Mouse (Mus musculus): Measurements from ENCODE around the gene Tagln3. TPM values are rescaled to one million over a fixed set of nuclear protein-coding genes. Genes with fewer than 3 reads are reported as not detected.

Gene Tagln3
- polyA plus RNA-seq, 1 experiment from 2014 or later, result 1.8 TPM

DNA sequence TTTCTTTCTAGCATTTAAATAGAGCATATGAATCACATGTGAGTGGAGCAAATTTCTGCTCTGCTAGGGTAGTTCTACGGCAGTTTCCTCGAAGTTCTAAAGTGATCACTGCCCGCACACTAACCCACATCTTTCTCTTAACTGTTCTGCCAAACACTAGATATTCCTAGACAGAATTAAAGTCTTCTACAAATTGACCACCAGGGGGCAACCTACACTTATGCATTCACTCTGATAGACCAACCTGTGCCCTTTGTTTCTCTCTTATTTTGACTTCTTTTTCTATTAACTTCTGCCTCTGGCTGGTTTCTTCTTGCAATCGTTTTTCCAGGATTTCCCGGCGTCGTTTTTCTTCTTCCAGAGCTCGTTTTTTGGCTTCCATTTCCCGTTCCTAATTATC lies 32.4 kb upstream of the Tagln3 start:
- WGBS, result 33% methylated on average over 9 of the region's 9 CpGs
- peaks cover 29% of the 10 kb centered on the region for H3K36me3 ChIP-seq
- H3K27ac ChIP-seq, result peak overlapping the region; percentile 82; the same call in 1 of the 2 replicates
- no peak overlapping the region for H3K4me3 ChIP-seq
- no peak overlapping the region for H3K4me2 ChIP-seq
- H3K9me3 ChIP-seq (replicated peaks), result no peaks in the 10 kb centered on the region
- H3K27me3 ChIP-seq, result no peaks in the 10 kb centered on the region
- no peak overlapping the region for H3K9ac ChIP-seq
- 0 out of 2 replicates have a peak, but pooled peaks have one; percentile 39 for ATAC-seq (replicated peaks; ENCODE audit: insufficient number of reproducible peaks, insufficient read depth, low FRiP score, low read depth)
- 0 out of 2 replicates have a peak, but pooled peaks cover 3% of the 10 kb centered on the region for H3K4me1 ChIP-seq (replicated peaks)

DNA sequence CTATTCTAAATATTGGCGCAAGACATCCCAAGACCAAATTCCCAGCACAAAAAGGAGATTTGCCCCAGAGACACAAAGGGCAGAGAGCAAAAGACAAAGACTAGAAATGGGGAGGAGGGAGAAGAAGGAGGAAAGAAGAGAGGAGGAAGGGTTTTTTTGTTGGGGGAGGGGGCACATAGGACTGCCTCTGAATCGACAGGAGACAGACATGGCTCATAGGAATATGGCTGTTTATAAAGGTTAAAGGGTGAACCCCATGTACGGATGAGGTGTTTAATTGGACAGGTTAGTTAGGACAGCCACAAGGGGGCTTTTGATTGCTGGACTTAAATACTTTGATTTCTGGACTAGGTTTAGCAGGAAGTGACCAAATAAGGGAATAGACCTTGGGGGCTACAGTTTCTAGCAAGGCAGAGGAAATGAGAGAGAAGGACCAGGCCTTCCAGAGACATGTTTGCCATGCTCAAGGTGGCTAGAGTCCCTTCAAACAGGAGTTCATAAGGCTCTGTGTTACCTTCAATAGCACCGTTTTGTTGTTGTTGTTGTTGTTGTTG lies 19.3 kb upstream of the Tagln3 start:
- Histone ChIP-seq H3K36me3 (peaks cover 20% of the 10 kb centered on the region), H3K4me2 (no peak overlapping the region), H3K4me1 (replicated peaks) (peaks cover 6% of the 10 kb centered on the region), H3K9ac (no peak overlapping the region), H3K4me3 (no peak overlapping the region), H3K27ac (peak overlapping the region; percentile 97; the same call in 1 of the 2 replicates), H3K27me3 (no peaks in the 10 kb centered on the region), H3K9me3 (replicated peaks) (no peaks in the 10 kb centered on the region)
- WGBS, result 72% methylated on average over 4 of the region's 4 CpGs
- no peak for ATAC-seq (replicated peaks; ENCODE audit: insufficient number of reproducible peaks, insufficient read depth, low FRiP score, low read depth)

DNA sequence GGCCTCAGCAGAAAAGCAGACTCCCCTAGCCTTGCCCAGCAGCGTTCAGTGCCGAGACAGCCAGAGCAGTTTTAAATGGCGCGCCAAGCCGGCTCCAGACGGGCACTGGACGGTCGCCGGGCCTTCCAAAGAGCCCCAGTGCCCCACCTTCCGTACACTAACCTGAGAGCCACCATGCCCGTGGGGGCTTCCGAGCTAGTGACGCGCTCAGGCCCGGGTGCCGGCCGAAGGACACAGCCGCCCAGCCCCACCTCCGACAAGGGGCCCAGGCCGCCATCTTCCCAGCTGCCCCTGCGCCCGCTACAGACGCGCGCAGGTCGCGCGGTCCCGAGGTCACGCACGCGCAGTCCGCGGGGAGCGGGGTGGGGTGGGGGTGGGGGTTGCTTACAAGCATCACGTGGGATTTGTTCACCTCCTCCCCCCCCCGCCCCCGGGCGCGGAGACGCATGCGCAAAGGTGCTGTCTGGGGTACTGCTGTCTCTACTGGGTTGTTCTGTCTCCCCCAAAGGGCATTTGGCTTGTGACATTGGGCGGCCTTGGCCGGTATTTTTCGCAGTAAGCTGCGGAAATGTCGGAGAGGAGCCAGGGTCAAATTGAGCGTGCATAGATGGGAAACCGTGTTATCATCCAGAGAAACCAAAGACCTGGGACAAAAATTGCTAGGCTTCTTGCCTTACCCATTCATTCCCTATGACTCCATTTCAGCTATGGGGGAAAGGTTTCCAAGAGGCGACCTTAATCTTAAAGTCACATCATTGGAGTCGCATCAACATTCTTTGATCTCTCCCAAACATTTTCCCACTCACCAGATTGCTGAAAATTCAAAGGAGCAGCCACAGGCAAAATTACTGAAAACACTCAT lies 18.4 kb upstream of the Tagln3 start, which contains the start of gene Abhd10:
Gene Abhd10, minus strand, starts transcription at position 341 of the 862 bp plus-strand sequence.
- Histone ChIP-seq H3K4me1 (replicated peaks) (peaks cover 6% of the 10 kb centered on the region), H3K27ac (peak within 1 kb of the TSS; percentile 97), H3K9me3 (replicated peaks) (no peaks in the 10 kb centered on the region), H3K27me3 (no peaks in the 10 kb centered on the region), H3K36me3 (peaks cover 12% of the 10 kb centered on the region), H3K4me2 (peak within 1 kb of the TSS; percentile 70), H3K4me3 (peak within 1 kb of the TSS; percentile 95), H3K9ac (peak within 1 kb of the TSS; percentile 97)
- ATAC-seq (replicated peaks; ENCODE audit: insufficient number of reproducible peaks, insufficient read depth, low FRiP score, low read depth), result peak; percentile 99
- under 1% methylated on average over 51 of the region's 51 CpGs for WGBS

DNA sequence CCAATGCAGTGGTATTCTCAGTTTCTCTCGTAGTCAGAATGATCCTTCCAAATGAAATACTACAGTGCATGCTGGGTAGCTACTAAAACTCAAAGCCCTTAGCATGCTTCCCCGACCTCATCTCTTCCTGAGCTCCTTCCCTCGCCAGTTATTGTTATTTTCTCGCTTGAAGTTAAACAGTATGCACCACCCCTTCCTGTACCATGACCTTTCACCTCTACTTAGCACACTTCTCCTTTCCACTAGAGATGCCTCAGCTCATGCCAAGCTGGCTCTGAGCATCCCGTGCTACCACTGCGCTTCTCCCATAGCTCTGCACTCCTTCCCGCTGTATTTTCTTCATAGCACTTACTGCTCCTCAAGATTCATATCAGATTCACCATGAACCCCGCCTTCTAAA lies 13.5 kb upstream of the Tagln3 start:
- no peaks in the 10 kb centered on the region for H3K27me3 ChIP-seq
- no peak overlapping the region for H3K9ac ChIP-seq
- H3K27ac ChIP-seq, result no peak overlapping the region
- H3K4me1 ChIP-seq (replicated peaks), result peaks cover 4% of the 10 kb centered on the region
- no peaks in the 10 kb centered on the region for H3K9me3 ChIP-seq (replicated peaks)
- peaks cover 34% of the 10 kb centered on the region for H3K36me3 ChIP-seq
- no peak overlapping the region for H3K4me3 ChIP-seq
- no peak for ATAC-seq (replicated peaks; ENCODE audit: insufficient number of reproducible peaks, insufficient read depth, low FRiP score, low read depth)
- H3K4me2 ChIP-seq, result no peak overlapping the region
- WGBS, result 85% methylated on average over 8 of the region's 8 CpGs

DNA sequence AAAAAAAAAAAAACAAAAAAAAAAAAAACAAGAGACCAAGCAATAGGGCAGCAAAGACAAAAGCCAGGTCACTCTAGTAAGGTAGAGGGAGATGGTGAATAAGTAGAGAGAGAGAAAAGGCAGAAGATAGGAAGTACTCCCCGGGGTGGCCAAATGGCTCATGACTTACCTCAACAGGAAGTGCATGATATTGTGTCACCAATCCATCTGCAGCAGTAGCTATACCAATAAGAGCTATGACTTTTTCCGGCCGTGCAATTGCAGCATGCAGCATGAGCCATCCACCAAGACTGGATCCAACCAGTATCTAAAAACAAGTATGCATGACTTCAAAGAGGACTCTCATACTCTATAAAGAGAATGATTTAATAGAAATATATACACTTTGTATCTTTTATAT lies 12.3 kb upstream of the Tagln3 start:
- Histone ChIP-seq H3K27me3 (no peaks in the 10 kb centered on the region), H3K4me3 (no peak overlapping the region), H3K36me3 (peaks cover 42% of the 10 kb centered on the region), H3K9ac (no peak overlapping the region), H3K4me1 (replicated peaks) (peaks cover 4% of the 10 kb centered on the region), H3K9me3 (replicated peaks) (no peaks in the 10 kb centered on the region), H3K27ac (no peak overlapping the region), H3K4me2 (no peak overlapping the region)
- ATAC-seq (replicated peaks; ENCODE audit: insufficient number of reproducible peaks, insufficient read depth, low FRiP score, low read depth), result no peak
- WGBS, result 89% methylated on average over 3 of the region's 3 CpGs

DNA sequence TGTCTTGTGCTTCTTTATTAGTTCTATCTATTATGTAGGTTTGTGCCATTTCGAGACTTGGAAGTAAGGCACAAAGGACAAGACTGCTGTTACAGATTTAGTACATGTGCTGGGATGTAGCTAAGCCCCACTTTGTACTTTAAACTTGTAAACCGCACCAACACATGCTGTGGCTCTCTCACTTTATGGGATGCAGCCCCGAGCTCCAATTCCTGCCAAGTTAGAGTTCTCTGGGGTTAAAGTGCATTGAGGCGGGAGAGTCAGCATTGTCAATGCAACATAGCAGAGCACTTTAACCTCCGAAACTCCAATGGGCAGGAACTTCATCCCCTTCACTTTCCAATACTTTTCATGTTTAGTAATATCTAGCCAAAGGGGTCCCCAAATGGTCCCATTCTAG lies 4.8 kb upstream of the Tagln3 start:
- Histone ChIP-seq H3K27me3 (no peaks in the 10 kb centered on the region), H3K4me3 (no peak overlapping the region), H3K9ac (no peak overlapping the region), H3K27ac (no peak overlapping the region), H3K36me3 (peaks cover 22% of the 10 kb centered on the region), H3K4me2 (no peak overlapping the region), H3K9me3 (replicated peaks) (no peaks in the 10 kb centered on the region), H3K4me1 (replicated peaks) (peaks cover 7% of the 10 kb centered on the region)
- WGBS, result 91% methylated on average over 5 of the region's 5 CpGs
- no peak for ATAC-seq (replicated peaks; ENCODE audit: insufficient number of reproducible peaks, insufficient read depth, low FRiP score, low read depth)

DNA sequence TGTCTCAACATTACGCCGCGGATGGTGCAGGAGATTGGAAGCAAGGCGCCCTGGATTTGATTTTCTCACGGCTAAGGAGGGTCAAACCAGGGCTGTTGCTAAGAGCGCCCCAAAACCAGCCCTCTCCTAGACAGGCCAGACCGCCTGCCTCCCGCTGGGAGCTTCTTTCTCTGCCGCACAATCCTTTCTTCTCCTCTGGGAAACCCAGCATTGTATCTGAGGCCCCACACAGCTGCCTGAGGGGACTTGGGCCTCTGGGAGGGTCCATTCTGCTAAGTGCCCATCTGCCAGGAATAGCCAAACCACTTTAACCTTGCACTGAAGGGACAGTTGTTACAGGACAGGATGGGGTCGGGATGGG lies 314 bp upstream of the Tagln3 start:
- WGBS, result 2% methylated on average over 10 of the region's 10 CpGs
- no peaks in the 10 kb centered on the region for H3K36me3 ChIP-seq
- ATAC-seq (replicated peaks; ENCODE audit: insufficient number of reproducible peaks, insufficient read depth, low FRiP score, low read depth), result peak; percentile 37; the same call in 1 of the 2 replicates

DNA sequence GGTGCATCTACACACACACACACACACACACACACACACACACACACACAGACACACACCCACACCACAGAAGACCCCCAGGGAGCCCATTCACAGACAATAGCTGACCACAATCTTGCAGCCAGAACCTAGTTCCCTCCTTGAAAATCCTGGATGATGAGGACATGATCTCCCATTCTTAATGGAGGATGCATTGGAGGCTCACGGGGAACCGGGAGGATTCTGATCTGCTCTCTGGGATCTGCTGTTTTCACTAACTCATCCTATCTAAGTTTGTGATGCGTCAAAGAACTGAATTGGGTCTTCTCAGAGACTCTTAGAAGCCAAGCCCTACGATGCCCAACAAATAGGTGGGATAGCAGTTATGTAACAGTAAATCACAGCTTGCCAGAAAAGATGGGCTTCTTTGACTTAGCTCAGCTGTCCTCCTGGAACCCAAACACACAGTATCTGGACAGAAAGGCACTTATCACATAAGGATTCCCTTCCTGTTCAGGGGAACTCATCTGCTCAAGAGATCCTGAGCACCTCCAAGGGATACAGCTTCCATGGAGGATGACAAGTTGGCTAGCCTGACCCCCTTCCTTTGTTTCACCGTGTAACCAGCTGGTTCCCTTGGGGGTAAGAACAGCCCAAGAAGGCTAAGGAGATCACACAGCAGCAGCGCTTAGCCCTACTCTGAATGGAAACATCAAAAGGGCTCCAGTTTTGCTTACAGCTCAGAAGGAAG lies 1.1 kb downstream of the Tagln3 start:
- Histone ChIP-seq H3K9ac (peak overlapping the region; percentile 50; the same call in 1 of the 2 replicates), H3K9me3 (replicated peaks) (no peaks in the 10 kb centered on the region), H3K4me2 (peak overlapping the region; percentile 92), H3K27ac (no peak overlapping the region), H3K4me1 (replicated peaks) (peaks cover 14% of the 10 kb centered on the region), H3K36me3 (no peaks in the 10 kb centered on the region), H3K4me3 (peak overlapping the region; percentile 54), H3K27me3 (peaks cover 8% of the 10 kb centered on the region; the same call in 1 of the 2 replicates)
- no peak for ATAC-seq (replicated peaks; ENCODE audit: insufficient number of reproducible peaks, insufficient read depth, low FRiP score, low read depth)
- 69% methylated on average over 6 of the region's 6 CpGs for WGBS

More for the DNA sequence above, 314 bp upstream of the Tagln3 start:
- H3K4me2 ChIP-seq, result peak overlapping the region; percentile 92
- H3K27me3 ChIP-seq, result peaks cover 8% of the 10 kb centered on the region; the same call in 1 of the 2 replicates
- peak overlapping the region; percentile 50 for H3K9ac ChIP-seq
- peak overlapping the region; percentile 54 for H3K4me3 ChIP-seq
- H3K4me1 ChIP-seq (replicated peaks), result peaks cover 14% of the 10 kb centered on the region
- H3K27ac ChIP-seq, result no peak overlapping the region
- H3K9me3 ChIP-seq (replicated peaks), result no peaks in the 10 kb centered on the region

DNA sequence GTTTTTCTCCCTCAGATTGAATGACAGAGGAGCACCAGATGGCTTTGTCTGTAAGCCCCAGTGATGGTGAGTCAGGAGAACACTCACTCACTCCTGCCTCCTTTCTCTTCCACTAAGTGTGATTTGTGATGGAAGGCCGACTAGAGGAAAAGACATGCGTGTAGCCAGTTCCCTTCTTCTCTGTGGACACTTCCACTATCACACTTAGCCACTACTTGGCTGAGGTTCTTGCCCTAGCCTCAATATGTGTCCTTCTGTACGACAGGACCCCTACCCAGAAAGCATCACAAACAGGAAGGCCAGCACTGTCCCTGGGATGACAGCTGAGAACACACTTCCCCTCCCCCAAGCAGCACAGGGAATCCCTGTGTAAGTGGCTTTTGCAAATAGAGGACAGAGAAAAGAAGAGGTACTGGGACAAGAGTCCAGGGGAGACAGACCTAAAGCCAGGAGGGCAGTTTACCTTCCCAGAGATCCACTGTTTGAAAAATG lies 1.9 kb downstream of the Tagln3 start:
- Histone ChIP-seq H3K9ac (no peak overlapping the region), H3K4me3 (no peak overlapping the region), H3K27ac (no peak overlapping the region), H3K36me3 (no peaks in the 10 kb centered on the region), H3K4me2 (no peak overlapping the region), H3K4me1 (replicated peaks) (peaks cover 14% of the 10 kb centered on the region), H3K27me3 (peaks cover 8% of the 10 kb centered on the region; the same call in 1 of the 2 replicates), H3K9me3 (replicated peaks) (no peaks in the 10 kb centered on the region)
- ATAC-seq (replicated peaks; ENCODE audit: insufficient number of reproducible peaks, insufficient read depth, low FRiP score, low read depth), result no peak
- 69% methylated on average over 3 of the region's 3 CpGs for WGBS

DNA sequence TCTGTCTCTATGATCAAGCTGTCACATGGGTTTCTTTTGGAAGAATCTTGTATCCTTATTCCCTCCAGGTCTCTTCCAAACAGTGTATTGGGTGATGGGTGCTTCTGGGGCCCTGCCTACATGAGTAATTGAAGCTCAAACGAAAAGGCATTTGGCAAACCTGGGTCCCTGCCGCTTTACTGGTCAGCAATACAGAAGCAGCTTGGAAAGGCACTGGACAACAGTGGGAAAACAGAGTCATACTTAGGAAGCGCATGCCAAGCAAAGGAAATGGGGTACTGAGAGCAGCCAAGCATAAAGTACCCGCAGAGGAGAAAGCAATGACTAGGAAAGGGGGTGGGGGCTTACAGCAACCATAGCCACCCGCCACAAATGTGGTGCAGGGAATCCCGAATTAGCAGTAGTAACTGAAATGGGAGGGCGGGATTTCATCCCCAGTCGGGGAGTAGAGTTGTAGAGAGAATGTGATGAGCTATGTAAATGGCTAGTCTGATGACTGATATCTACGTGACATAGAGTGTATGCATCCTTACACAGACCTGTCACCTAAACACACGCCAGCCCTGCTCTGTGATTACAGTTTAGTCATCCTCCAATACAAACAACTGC lies 4.3 kb downstream of the Tagln3 start:
- no peak overlapping the region for H3K4me2 ChIP-seq
- no peak overlapping the region for H3K9ac ChIP-seq
- peaks cover 14% of the 10 kb centered on the region for H3K4me1 ChIP-seq (replicated peaks)
- no peak overlapping the region for H3K4me3 ChIP-seq
- no peak; the same call in 1 of the 2 replicates for ATAC-seq (replicated peaks; ENCODE audit: insufficient number of reproducible peaks, insufficient read depth, low FRiP score, low read depth)
- H3K36me3 ChIP-seq, result no peaks in the 10 kb centered on the region
- 83% methylated on average over 10 of the region's 10 CpGs for WGBS
- no peak overlapping the region for H3K27ac ChIP-seq
- H3K9me3 ChIP-seq (replicated peaks), result no peaks in the 10 kb centered on the region
- H3K27me3 ChIP-seq, result peaks cover 8% of the 10 kb centered on the region; the same call in 1 of the 2 replicates
